Mouse (Mus musculus): ENCODE results near the gene Psmb6. TPM values are rescaled to one million over a fixed set of nuclear protein-coding genes. Genes with fewer than 3 reads are reported as not detected.

The Psmb6 gene
- polyA plus RNA-seq, 1 experiment from 2014 or later, result 614 TPM

DNA sequence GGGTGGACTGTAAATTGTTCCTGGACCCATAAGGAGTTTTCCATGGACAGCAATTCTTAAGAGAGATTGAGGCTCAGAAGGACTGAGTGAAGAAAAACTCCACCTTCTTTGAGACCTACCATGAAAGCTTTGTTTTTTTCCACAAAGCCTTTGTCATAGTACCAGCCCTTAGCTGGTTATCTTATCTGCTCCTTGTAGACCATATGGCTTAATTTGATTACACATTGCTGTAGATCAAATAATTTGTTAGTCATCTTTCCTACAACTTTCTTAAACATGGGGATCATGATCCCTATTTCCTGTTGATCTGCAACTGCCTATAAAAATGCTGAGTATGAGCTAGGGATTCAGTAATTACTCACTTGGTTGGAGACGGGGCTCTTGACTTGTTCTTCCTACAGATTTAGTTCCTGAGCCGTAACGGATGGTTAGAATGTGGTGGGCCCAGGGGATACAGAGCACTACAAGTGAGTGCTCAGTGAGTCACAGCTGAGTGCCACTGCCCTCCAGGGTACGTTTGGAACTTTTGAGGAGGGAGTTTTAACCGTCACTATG lies 47.3 kb downstream of the Psmb6 start:
- no peak overlapping the region for H3K4me3 ChIP-seq (replicated peaks; ENCODE audit: low read length)

GRCm38 (mm10) chr11:70573872-70574271 lies 48.7 kb downstream of the Psmb6 start:
- H3K27me3 ChIP-seq (ENCODE audit: control insufficient read depth, insufficient read depth, low read length), result no peaks in the 10 kb centered on the region
- H3K4me3 ChIP-seq (replicated peaks; ENCODE audit: low read length), result no peak overlapping the region
- H3K27ac ChIP-seq (ENCODE audit: low read length), result no peak overlapping the region; the same call in 1 of the 2 replicates
- H3K4me2 ChIP-seq (ENCODE audit: low read depth, low read length), result no peak overlapping the region
- WGBS, result 70% methylated on average over 6 of the region's 6 CpGs
- H3K9ac ChIP-seq (ENCODE audit: low read length), result peak overlapping the region; percentile 25; the same call in 1 of the 2 replicates
- H3K9me3 ChIP-seq (replicated peaks; ENCODE audit: control insufficient read depth, low read length), result no peaks in the 10 kb centered on the region
- ATAC-seq (ENCODE audit: insufficient read depth, low FRiP score), result no peak
- H3K36me3 ChIP-seq (ENCODE audit: control insufficient read depth, insufficient read depth, low read length), result no peaks in the 10 kb centered on the region
- peaks cover 38% of the 10 kb centered on the region for H3K4me1 ChIP-seq (ENCODE audit: control insufficient read depth, insufficient read depth, low read length)

More for the DNA sequence above, 47.3 kb downstream of the Psmb6 start:
- H3K4me1 ChIP-seq (ENCODE audit: control insufficient read depth, insufficient read depth, low read length), result peaks cover 24% of the 10 kb centered on the region
- no peaks in the 10 kb centered on the region for H3K9me3 ChIP-seq (replicated peaks; ENCODE audit: control insufficient read depth, low read length)
- no peak overlapping the region for H3K9ac ChIP-seq (ENCODE audit: low read length)
- no peaks in the 10 kb centered on the region; the same call in 1 of the 2 replicates for H3K36me3 ChIP-seq (ENCODE audit: control insufficient read depth, insufficient read depth, low read length)
- no peaks in the 10 kb centered on the region for H3K27me3 ChIP-seq (ENCODE audit: control insufficient read depth, insufficient read depth, low read length)
- H3K4me2 ChIP-seq (ENCODE audit: low read depth, low read length), result no peak overlapping the region
- WGBS, result 46% methylated on average over 5 of the region's 5 CpGs
- peak overlapping the region; percentile 67 for H3K27ac ChIP-seq (ENCODE audit: low read length)
- no peak for ATAC-seq (ENCODE audit: insufficient read depth, low FRiP score)

GRCm38 (mm10) chr11:70577201-70577600 lies 52.0 kb downstream of the Psmb6 start:
- Histone ChIP-seq H3K4me3 (replicated peaks; ENCODE audit: low read length) (no peak overlapping the region), H3K9me3 (replicated peaks; ENCODE audit: control insufficient read depth, low read length) (no peaks in the 10 kb centered on the region), H3K27me3 (ENCODE audit: control insufficient read depth, insufficient read depth, low read length) (no peaks in the 10 kb centered on the region), H3K4me2 (ENCODE audit: low read depth, low read length) (no peak overlapping the region; the same call in 1 of the 2 replicates), H3K36me3 (ENCODE audit: control insufficient read depth, insufficient read depth, low read length) (no peaks in the 10 kb centered on the region), H3K27ac (ENCODE audit: low read length) (peak overlapping the region; percentile 95), H3K4me1 (ENCODE audit: control insufficient read depth, insufficient read depth, low read length) (peaks cover 49% of the 10 kb centered on the region), H3K9ac (ENCODE audit: low read length) (peak overlapping the region; percentile 62)
- 0 out of 2 replicates have a peak, but pooled peaks have one; percentile 55 for ATAC-seq (ENCODE audit: insufficient read depth, low FRiP score)
- WGBS, result 56% methylated on average over 3 of the region's 3 CpGs

Other genes with a start within 250 kb of the Psmb6 start
- not detected in 2 replicates for gene Alox12e, start 202.7 kb upstream of the Psmb6 start, polyA plus RNA-seq (2015; fragmentation: Nextera tagmentation; extraction: Ambion mirVana)
- gene Alox15, start 173.3 kb upstream of the Psmb6 start, polyA plus RNA-seq (2015; fragmentation: Nextera tagmentation; extraction: Ambion mirVana), result 12.7 and 19.7 TPM in 2 replicates
- 32.0 and 32.2 TPM in 2 replicates for gene Pelp1, start 115.3 kb upstream of the Psmb6 start, polyA plus RNA-seq (2015; fragmentation: Nextera tagmentation; extraction: Ambion mirVana)
- 14.7 and 14.8 TPM in 2 replicates for gene Arrb2, start 92.7 kb upstream of the Psmb6 start, polyA plus RNA-seq (2015; fragmentation: Nextera tagmentation; extraction: Ambion mirVana)
- gene Med11, start 73.4 kb upstream of the Psmb6 start, polyA plus RNA-seq (2015; fragmentation: Nextera tagmentation; extraction: Ambion mirVana), result 37.4 and 37.9 TPM in 2 replicates
- 0.45 and 0.97 TPM in 2 replicates for gene Zmynd15, start 65.9 kb upstream of the Psmb6 start, polyA plus RNA-seq (2015; fragmentation: Nextera tagmentation; extraction: Ambion mirVana)
- gene Cxcl16, start 65.4 kb upstream of the Psmb6 start, polyA plus RNA-seq (2015; fragmentation: Nextera tagmentation; extraction: Ambion mirVana), result 9.0 and 10.5 TPM in 2 replicates
- gene Tm4sf5, start 20.1 kb upstream of the Psmb6 start, polyA plus RNA-seq (2015; fragmentation: Nextera tagmentation; extraction: Ambion mirVana), result 58.3 and 60.0 TPM in 2 replicates
- 0.36 and 0.92 TPM in 2 replicates for gene Vmo1, start 10.8 kb upstream of the Psmb6 start, polyA plus RNA-seq (2015; fragmentation: Nextera tagmentation; extraction: Ambion mirVana)
- 1.9 and 2.0 TPM in 2 replicates for gene Gltpd2, start 6.2 kb upstream of the Psmb6 start, polyA plus RNA-seq (2015; fragmentation: Nextera tagmentation; extraction: Ambion mirVana)
- gene Gm40193, start 7.6 kb downstream of the Psmb6 start, polyA plus RNA-seq (2015; fragmentation: Nextera tagmentation; extraction: Ambion mirVana), result not detected in 2 replicates
- 17.8 and 21.5 TPM in 2 replicates for gene Pld2, start 14.7 kb downstream of the Psmb6 start, polyA plus RNA-seq (2015; fragmentation: Nextera tagmentation; extraction: Ambion mirVana)
- 12.5 and 13.0 TPM in 2 replicates for gene Mink1, start 37.5 kb downstream of the Psmb6 start, polyA plus RNA-seq (2015; fragmentation: Nextera tagmentation; extraction: Ambion mirVana)
- not detected in 2 replicates for gene 4930544D05Rik, start 90.5 kb downstream of the Psmb6 start, polyA plus RNA-seq (2015; fragmentation: Nextera tagmentation; extraction: Ambion mirVana)
- gene Chrne, start 93.8 kb downstream of the Psmb6 start, polyA plus RNA-seq (2015; fragmentation: Nextera tagmentation; extraction: Ambion mirVana), result 0.37 TPM in 1 of 2 replicates, not detected in the other
- gene Gp1ba, start 113.8 kb downstream of the Psmb6 start, polyA plus RNA-seq (2015; fragmentation: Nextera tagmentation; extraction: Ambion mirVana), result 0.16 and 0.19 TPM in 2 replicates
- gene Rnf167, start 121.9 kb downstream of the Psmb6 start, polyA plus RNA-seq (2015; fragmentation: Nextera tagmentation; extraction: Ambion mirVana), result 104 and 111 TPM in 2 replicates
- gene Slc25a11, start 122.1 kb downstream of the Psmb6 start, polyA plus RNA-seq (2015; fragmentation: Nextera tagmentation; extraction: Ambion mirVana), result 163 and 169 TPM in 2 replicates
- gene Pfn1, start 129.3 kb downstream of the Psmb6 start, polyA plus RNA-seq (2015; fragmentation: Nextera tagmentation; extraction: Ambion mirVana), result 1,820 and 1,821 TPM in 2 replicates
- 19.3 and 126 TPM in 2 replicates for gene Eno3, start 131.8 kb downstream of the Psmb6 start, polyA plus RNA-seq (2015; fragmentation: Nextera tagmentation; extraction: Ambion mirVana)
- 148 and 149 TPM in 2 replicates for gene Spag7, start 144.0 kb downstream of the Psmb6 start, polyA plus RNA-seq (2015; fragmentation: Nextera tagmentation; extraction: Ambion mirVana)
- 14.2 and 15.8 TPM in 2 replicates for gene Camta2, start 162.7 kb downstream of the Psmb6 start, polyA plus RNA-seq (2015; fragmentation: Nextera tagmentation; extraction: Ambion mirVana)
- 1.3 and 1.5 TPM in 2 replicates for gene Inca1, start 174.8 kb downstream of the Psmb6 start, polyA plus RNA-seq (2015; fragmentation: Nextera tagmentation; extraction: Ambion mirVana)
- 2.6 and 3.0 TPM in 2 replicates for gene Kif1c, start 175.2 kb downstream of the Psmb6 start, polyA plus RNA-seq (2015; fragmentation: Nextera tagmentation; extraction: Ambion mirVana)
- gene Zfp3, start 238.8 kb downstream of the Psmb6 start, polyA plus RNA-seq (2015; fragmentation: Nextera tagmentation; extraction: Ambion mirVana), result 5.0 and 5.9 TPM in 2 replicates

Data from stomach, embryonic 16.5 days (tissue).